Mouse (Mus musculus) olfactory bulb, adult 2 months (tissue): ENCODE data around the gene Arl15.

Source experiments
- CTCF ChIP-seq: fragments of 200-500 bp; IDR thresholded peaks from 2 replicates; pipeline ENCODE4 v1.5.1; 2012; ENCODE audit warnings: low read depth, mild to moderate bottlenecking, low read length, moderate library complexity; ENCODE audit not compliant: insufficient read depth
- POLR2A ChIP-seq: fragments of 200-500 bp; IDR thresholded peaks from 2 replicates; pipeline ENCODE4 v1.6.1; 2012; ENCODE audit warnings: mild to moderate bottlenecking, low read depth, low read length, moderate library complexity; ENCODE audit not compliant: insufficient read depth

- TF ChIP-seq POLR2A: no peak
- TF ChIP-seq CTCF: no peak
These were observed 153.2 kb downstream of the Arl15 start for GRCm38 (mm10) chr13:113947546-113947945.
